Mouse (Mus musculus) stomach, adult 2 months (tissue): ENCODE measurements around the gene Acly. TPM values are rescaled to one million over a fixed set of nuclear protein-coding genes. Genes with fewer than 3 reads are reported as not detected.

ENCODE experiments used
- polyA plus RNA-seq: library from polyadenylated mRNA; depleted of rRNA; stranded (reverse); fragments of >200 nt; gene quantifications from 2 replicates; pipeline ENCODE4 v1.2.3, GENCODE M21; 2012; rRNA removed

Gene Acly
- 17.6 and 20.0 TPM in 2 replicates for polyA plus RNA-seq

GRCm38 (mm10) chr11:100527458-100528374, at the start of gene Acly:
Gene Acly, minus strand, starts transcription at chr11:100528000.

GRCm38 (mm10) chr11:100574708-100575483, 47.1 kb upstream of the Acly start, which contains the start of gene Cnp:
Gene Cnp, plus strand, starts transcription at chr11:100574904.

GRCm38 (mm10) chr11:100544832-100545745, 17.3 kb upstream of the Acly start, which contains the start of gene Ttc25:
Gene Ttc25, plus strand, starts transcription at chr11:100545607.

GRCm38 (mm10) chr11:100472197-100472934, 55.4 kb downstream of the Acly start, which contains the start of gene Klhl11:
Gene Klhl11, minus strand, starts transcription at chr11:100472741.

GRCm38 (mm10) chr11:100441797-100442196, 86.0 kb downstream of the Acly start, which contains the start of the genes Nt5c3b and Klhl10:
Gene Nt5c3b, minus strand, starts transcription at chr11:100441808.
Gene Klhl10, plus strand, starts transcription at chr11:100441917.

Other genes starting within 250 kb of the Acly start
- gene Eif1, start 208.1 kb downstream of the Acly start, polyA plus RNA-seq = 59.7 and 89.2 TPM in 2 replicates
- gene Gast, start 193.6 kb downstream of the Acly start, polyA plus RNA-seq = 1,071 and 1,807 TPM in 2 replicates
- 3.8 and 4.4 TPM in 2 replicates for gene Hap1, start 171.9 kb downstream of the Acly start, polyA plus RNA-seq
- gene Jup, start 130.2 kb downstream of the Acly start, polyA plus RNA-seq = 512 and 547 TPM in 2 replicates
- 39.0 and 53.0 TPM in 2 replicates for gene P3h4, start 113.2 kb downstream of the Acly start, polyA plus RNA-seq
- 18.7 and 21.9 TPM in 2 replicates for gene Fkbp10, start 112.3 kb downstream of the Acly start, polyA plus RNA-seq
- gene Nt5c3b, start 86.2 kb downstream of the Acly start, polyA plus RNA-seq = 11.5 and 11.8 TPM in 2 replicates
- gene Klhl10, start 86.1 kb downstream of the Acly start, polyA plus RNA-seq = 0.03 TPM in 1 of 2 replicates, not detected in the other
- gene Klhl11, start 55.3 kb downstream of the Acly start, polyA plus RNA-seq = 0.87 and 1.6 TPM in 2 replicates
- 0.19 and 0.40 TPM in 2 replicates for gene Ttc25, start 17.6 kb upstream of the Acly start, polyA plus RNA-seq
- 9.3 and 11.7 TPM in 2 replicates for gene Cnp, start 46.9 kb upstream of the Acly start, polyA plus RNA-seq
- 45.0 and 47.0 TPM in 2 replicates for gene Nkiras2, start 91.2 kb upstream of the Acly start, polyA plus RNA-seq
- gene Dnajc7, start 92.2 kb upstream of the Acly start, polyA plus RNA-seq = 3.6 and 5.6 TPM in 2 replicates
- 2.3 TPM in 2 replicates for gene Zfp385c, start 164.5 kb upstream of the Acly start, polyA plus RNA-seq
- gene Dhx58, start 176.3 kb upstream of the Acly start, polyA plus RNA-seq = 2.0 and 5.4 TPM in 2 replicates
- 20.3 and 20.9 TPM in 2 replicates for gene Kat2a, start 184.5 kb upstream of the Acly start, polyA plus RNA-seq
- gene Hspb9, start 185.8 kb upstream of the Acly start, polyA plus RNA-seq = not detected in 2 replicates
- 128 and 132 TPM in 2 replicates for gene Rab5c, start 210.2 kb upstream of the Acly start, polyA plus RNA-seq
- not detected in 2 replicates for gene Kcnh4, start 231.9 kb upstream of the Acly start, polyA plus RNA-seq
- not detected in 2 replicates for gene Hcrt, start 234.9 kb upstream of the Acly start, polyA plus RNA-seq
- gene Ghdc, start 243.0 kb upstream of the Acly start, polyA plus RNA-seq = 5.9 and 6.6 TPM in 2 replicates